Mouse (Mus musculus) lung, adult 18-20 months (tissue): ENCODE measurements around the gene Fam20a.

Experiments
- DNase-seq, 2 experiments: peaks; one replicate each; pipeline ENCODE4 v3.0.0; 2022; ENCODE audit warnings: mixed read lengths in 2 of 2

The Fam20a gene

GRCm38 (mm10) chr11:109721781-109722446 is at the start of gene Fam20a:
TSS of gene Fam20a (minus strand) at chr11:109722279.
- peak; percentile 57 to 65 for DNase-seq

- DNase-seq, result no peak
Measured at GRCm38 (mm10) chr11:109771381-109771780, 49.3 kb upstream of the Fam20a start.

- no peak for DNase-seq
Measured at GRCm38 (mm10) chr11:109770185-109770584, 48.1 kb upstream of the Fam20a start.

- DNase-seq, result no peak
Measured at GRCm38 (mm10) chr11:109769091-109769490, 47.0 kb upstream of the Fam20a start.

- no peak for DNase-seq
Measured at GRCm38 (mm10) chr11:109760063-109760462, 38.0 kb upstream of the Fam20a start.

- peak; percentile 12 to 26 for DNase-seq
Measured at GRCm38 (mm10) chr11:109758616-109759215, 36.6 kb upstream of the Fam20a start.

GRCm38 (mm10) chr11:109754105-109754602 is 32.1 kb upstream of the Fam20a start:
- DNase-seq, result peak in 1 of 2 experiments; percentile 39

- no peak for DNase-seq
Measured at GRCm38 (mm10) chr11:109751636-109752603, 29.8 kb upstream of the Fam20a start.

GRCm38 (mm10) chr11:109745210-109745609 is 23.1 kb upstream of the Fam20a start:
- no peak for DNase-seq

- no peak for DNase-seq
Measured at GRCm38 (mm10) chr11:109737967-109738366, 15.9 kb upstream of the Fam20a start.

GRCm38 (mm10) chr11:109736406-109736805 is 14.3 kb upstream of the Fam20a start:
- no peak for DNase-seq

- no peak for DNase-seq
Measured at GRCm38 (mm10) chr11:109734341-109734740, 12.3 kb upstream of the Fam20a start.

- DNase-seq, result no peak
Measured at GRCm38 (mm10) chr11:109732726-109733438, 10.8 kb upstream of the Fam20a start.

GRCm38 (mm10) chr11:109728371-109728770 is 6.3 kb upstream of the Fam20a start:
- DNase-seq, result no peak

- DNase-seq, result peak; percentile 32 to 54
Measured at GRCm38 (mm10) chr11:109722711-109723110, 632 bp upstream of the Fam20a start.

- peak; percentile 23 to 32 for DNase-seq
Measured at GRCm38 (mm10) chr11:109721320-109721780, 729 bp downstream of the Fam20a start.

- peak; percentile 36 to 50 for DNase-seq
Measured at GRCm38 (mm10) chr11:109720809-109721319, 1.2 kb downstream of the Fam20a start.

- no peak for DNase-seq
Measured at GRCm38 (mm10) chr11:109719399-109719798, 2.7 kb downstream of the Fam20a start.

GRCm38 (mm10) chr11:109717966-109718895 is 3.8 kb downstream of the Fam20a start:
- no peak for DNase-seq

GRCm38 (mm10) chr11:109717448-109717847 is 4.6 kb downstream of the Fam20a start:
- no peak for DNase-seq

GRCm38 (mm10) chr11:109716981-109717380 is 5.1 kb downstream of the Fam20a start:
- no peak for DNase-seq
